Mouse (Mus musculus) midbrain, embryonic 14.5 days (tissue): ENCODE results near the gene Notch4. TPM values are rescaled to one million over a fixed set of nuclear protein-coding genes. Genes with fewer than 3 reads are reported as not detected.

Experiments used
- polyA plus RNA-seq: library from polyadenylated mRNA; unstranded; fragments of >200 nt; fragmentation: Nextera tagmentation; extraction: Ambion mirVana; gene quantifications from 2 replicates; pipeline ENCODE4 v1.2.1, GENCODE M21; 2014

The Notch4 gene
- polyA plus RNA-seq, 1 experiment from 2014 or later = 10.3 TPM

Other genes starting within 250 kb of the Notch4 start
- 0.16 TPM in 1 of 2 replicates, not detected in the other for gene H2-Eb2, start 238.6 kb upstream of the Notch4 start, polyA plus RNA-seq
- not detected in 2 replicates for gene Btnl2, start 209.4 kb upstream of the Notch4 start, polyA plus RNA-seq
- gene Btnl1, start 187.1 kb upstream of the Notch4 start, polyA plus RNA-seq = not detected in 2 replicates
- gene BC051142, start 165.4 kb upstream of the Notch4 start, polyA plus RNA-seq = 5.8 and 6.2 TPM in 2 replicates
- gene Btnl4, start 87.0 kb upstream of the Notch4 start, polyA plus RNA-seq = not detected in 2 replicates
- not detected in 2 replicates for gene Btnl6, start 46.9 kb upstream of the Notch4 start, polyA plus RNA-seq
- 2.3 and 4.3 TPM in 2 replicates for gene Gpsm3, start 25.5 kb downstream of the Notch4 start, polyA plus RNA-seq
- gene Pbx2, start 27.0 kb downstream of the Notch4 start, polyA plus RNA-seq = 12.8 and 13.5 TPM in 2 replicates
- 1.2 and 1.4 TPM in 2 replicates for gene Ager, start 33.6 kb downstream of the Notch4 start, polyA plus RNA-seq
- 223 and 269 TPM in 2 replicates for gene Rnf5, start 39.4 kb downstream of the Notch4 start, polyA plus RNA-seq
- 122 and 123 TPM in 2 replicates for gene Agpat1, start 40.0 kb downstream of the Notch4 start, polyA plus RNA-seq
- 6.7 and 9.5 TPM in 2 replicates for gene Egfl8, start 51.7 kb downstream of the Notch4 start, polyA plus RNA-seq
- 23.4 and 25.5 TPM in 2 replicates for gene Ppt2, start 64.2 kb downstream of the Notch4 start, polyA plus RNA-seq
- 12.4 and 13.6 TPM in 2 replicates for gene Prrt1, start 65.3 kb downstream of the Notch4 start, polyA plus RNA-seq
- 11.2 and 14.5 TPM in 2 replicates for gene Fkbpl, start 80.5 kb downstream of the Notch4 start, polyA plus RNA-seq
- gene Atf6b, start 82.9 kb downstream of the Notch4 start, polyA plus RNA-seq = 97.1 TPM in 2 replicates
- gene Tnxb, start 106.3 kb downstream of the Notch4 start, polyA plus RNA-seq = 0.13 and 0.24 TPM in 2 replicates
- 0.09 TPM in 1 of 2 replicates, not detected in the other for gene C4b, start 179.6 kb downstream of the Notch4 start, polyA plus RNA-seq
- gene Cyp21a1, start 240.3 kb downstream of the Notch4 start, polyA plus RNA-seq = not detected in 2 replicates